Mouse (Mus musculus) intestine, postnatal 0 days (tissue): Measurements from ENCODE around the gene Cutal. TPM values are rescaled to one million over a fixed set of nuclear protein-coding genes. Genes with fewer than 3 reads are reported as not detected.

Experiments
- ATAC-seq: fragments of 200-750 bp; cut with Nextera tagmentation; 2 replicates; pipeline ENCODE4 v1.8.0; 2017; ENCODE audit warnings: mild to moderate bottlenecking, moderate TSS enrichment, moderate library complexity
- H3K27ac ChIP-seq: fragments of 300-500 bp; sonication (generic); 2 replicates; pipeline ENCODE4 v1.5.1; 2014; ENCODE audit warnings: mild to moderate bottlenecking, low read depth, low read length, moderate library complexity
- H3K27me3 ChIP-seq: fragments of 300-500 bp; sonication (generic); replicated peaks from 2 replicates; pipeline ENCODE4 v1.6.1; 2014; ENCODE audit warnings: low read length, mixed read lengths; ENCODE audit not compliant: control insufficient read depth, insufficient read depth
- H3K36me3 ChIP-seq: fragments of 300-500 bp; sonication (generic); 2 replicates; pipeline ENCODE4 v1.6.1; 2014; ENCODE audit warnings: mild to moderate bottlenecking, moderate library complexity; ENCODE audit not compliant: control insufficient read depth, insufficient read depth
- H3K4me1 ChIP-seq: fragments of 300-500 bp; sonication (generic); replicated peaks from 2 replicates; pipeline ENCODE4 v1.6.1; 2014; ENCODE audit warnings: antibody characterized with exemption, low read length, mixed read lengths; ENCODE audit not compliant: control insufficient read depth, insufficient read depth
- H3K4me2 ChIP-seq: fragments of 300-500 bp; sonication (generic); replicated peaks from 2 replicates; pipeline ENCODE4 v1.6.1; 2014; ENCODE audit warnings: low read depth, mild to moderate bottlenecking, moderate library complexity
- H3K4me3 ChIP-seq: fragments of 300-500 bp; sonication (generic); 2 replicates; pipeline ENCODE4 v1.5.1; 2014; ENCODE audit warnings: low read depth, low read length
- H3K9ac ChIP-seq: fragments of 300-500 bp; sonication (generic); 2 replicates; pipeline ENCODE4 v1.6.1; 2014; ENCODE audit warnings: mild to moderate bottlenecking, low read depth, low read length
- H3K9me3 ChIP-seq: fragments of 300-500 bp; sonication (generic); 2 replicates; pipeline ENCODE4 v1.6.1; 2016; ENCODE audit warnings: mixed run types; ENCODE audit not compliant: control insufficient read depth
- CTCF ChIP-seq: sonication (generic); IDR thresholded peaks from 2 replicates; pipeline ENCODE4 v1.5.1; 2016; ENCODE audit warnings: low read depth, mild to moderate bottlenecking, control low read depth, antibody characterized with exemption, moderate library complexity
- WGBS: fragments of 180-500 bp; shearing (Covaris S2); extraction: QIAGEN DNeasy Blood & Tissue Kit; methylation state at CpG from one replicate; pipeline ENCODE4 v1.1.7; 2014; 5-methylcytosine and 5-hydroxymethylcytosine counted together
- polyA plus RNA-seq: library from polyadenylated mRNA; unstranded; fragments of >200 nt; fragmentation: Nextera tagmentation; extraction: Ambion mirVana; gene quantifications from 2 replicates; pipeline ENCODE4 v1.2.1, GENCODE M21; 2015

The Cutal gene
- polyA plus RNA-seq, 1 experiment from 2014 or later, result 16.4 TPM

- peaks cover 20% of the 10 kb centered on the region; the same call in 1 of the 2 replicates for H3K36me3 ChIP-seq
- H3K27ac ChIP-seq, result no peak overlapping the region
- no peaks in the 10 kb centered on the region for H3K9me3 ChIP-seq
- no peaks in the 10 kb centered on the region for H3K4me1 ChIP-seq
- H3K4me3 ChIP-seq, result no peak overlapping the region
- no peak for ATAC-seq
- no peaks in the 10 kb centered on the region for H3K27me3 ChIP-seq
- 79% methylated on average over 11 of the region's 11 CpGs for WGBS
- H3K4me2 ChIP-seq, result no peak overlapping the region
- TF ChIP-seq CTCF, result no peak
- no peak overlapping the region for H3K9ac ChIP-seq
Observed at GRCm38 (mm10) chr2:34899682-34900081, 25.5 kb downstream of the Cutal start.

GRCm38 (mm10) chr2:34900412-34900811 lies 26.2 kb downstream of the Cutal start:
- Histone ChIP-seq H3K4me1 (no peaks in the 10 kb centered on the region), H3K4me2 (no peak overlapping the region), H3K36me3 (peaks cover 20% of the 10 kb centered on the region; the same call in 1 of the 2 replicates), H3K27me3 (no peaks in the 10 kb centered on the region), H3K4me3 (no peak overlapping the region), H3K9ac (no peak overlapping the region), H3K9me3 (no peaks in the 10 kb centered on the region), H3K27ac (no peak overlapping the region)
- WGBS, result 85% methylated on average over 1 of the region's 1 CpGs
- TF ChIP-seq CTCF, result no peak
- ATAC-seq, result no peak

GRCm38 (mm10) chr2:34901726-34902125 lies 27.5 kb downstream of the Cutal start:
- no peak overlapping the region for H3K4me3 ChIP-seq
- no peak for TF ChIP-seq CTCF
- no peaks in the 10 kb centered on the region for H3K27me3 ChIP-seq
- H3K9me3 ChIP-seq, result no peaks in the 10 kb centered on the region
- ATAC-seq, result no peak
- H3K9ac ChIP-seq, result no peak overlapping the region
- WGBS, result 79% methylated on average over 4 of the region's 4 CpGs
- H3K36me3 ChIP-seq, result peaks cover 20% of the 10 kb centered on the region; the same call in 1 of the 2 replicates
- no peak overlapping the region for H3K27ac ChIP-seq
- no peaks in the 10 kb centered on the region for H3K4me1 ChIP-seq
- no peak overlapping the region for H3K4me2 ChIP-seq

- Histone ChIP-seq H3K4me2 (no peak overlapping the region), H3K27me3 (no peaks in the 10 kb centered on the region), H3K4me3 (no peak overlapping the region), H3K9me3 (no peaks in the 10 kb centered on the region), H3K36me3 (peaks cover 14% of the 10 kb centered on the region; the same call in 1 of the 2 replicates), H3K4me1 (no peaks in the 10 kb centered on the region), H3K9ac (no peak overlapping the region), H3K27ac (no peak overlapping the region)
- WGBS, result 86% methylated on average over 6 of the region's 6 CpGs
- no peak for TF ChIP-seq CTCF
- no peak for ATAC-seq
Observed at GRCm38 (mm10) chr2:34902731-34903130, 28.5 kb downstream of the Cutal start.

GRCm38 (mm10) chr2:34903191-34903590 lies 29.0 kb downstream of the Cutal start:
- no peak for ATAC-seq
- no peak overlapping the region for H3K4me2 ChIP-seq
- no peaks in the 10 kb centered on the region for H3K27me3 ChIP-seq
- 87% methylated on average over 7 of the region's 7 CpGs for WGBS
- H3K27ac ChIP-seq, result no peak overlapping the region
- no peak overlapping the region for H3K4me3 ChIP-seq
- TF ChIP-seq CTCF, result no peak
- no peaks in the 10 kb centered on the region for H3K9me3 ChIP-seq
- H3K4me1 ChIP-seq, result no peaks in the 10 kb centered on the region
- H3K36me3 ChIP-seq, result peaks cover 14% of the 10 kb centered on the region; the same call in 1 of the 2 replicates
- H3K9ac ChIP-seq, result no peak overlapping the region

- Histone ChIP-seq H3K4me2 (no peak overlapping the region), H3K36me3 (peaks cover 15% of the 10 kb centered on the region), H3K9ac (no peak overlapping the region), H3K4me3 (no peak overlapping the region), H3K27me3 (no peaks in the 10 kb centered on the region), H3K9me3 (no peaks in the 10 kb centered on the region), H3K27ac (peak overlapping the region; percentile 58; the same call in 1 of the 2 replicates), H3K4me1 (no peaks in the 10 kb centered on the region)
- WGBS, result 64% methylated on average over 4 of the region's 4 CpGs
- no peak for TF ChIP-seq CTCF
- no peak for ATAC-seq
Observed at GRCm38 (mm10) chr2:34903652-34904405, 29.6 kb downstream of the Cutal start.
